Mouse (Mus musculus): Measurements from ENCODE around the gene Bik.

The Bik gene

DNA sequence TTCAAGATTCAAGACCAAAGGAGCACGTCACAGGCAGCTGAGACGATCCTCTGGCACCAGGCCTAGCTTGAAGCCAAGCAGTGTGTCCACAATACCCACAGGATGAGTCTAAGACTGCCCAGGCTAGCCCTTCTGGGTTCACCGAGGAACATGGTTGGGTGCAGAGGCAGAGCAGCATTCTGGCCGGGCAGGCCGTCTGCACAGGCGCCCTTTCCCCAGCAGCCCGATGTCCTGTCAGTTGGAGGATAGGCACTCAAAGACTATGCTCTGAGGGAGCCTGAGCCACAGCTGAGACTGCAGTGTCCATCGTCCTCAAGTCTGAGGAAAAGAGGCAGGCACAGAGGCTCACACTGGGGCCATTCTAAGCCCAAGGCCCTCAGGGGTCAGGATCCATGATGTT is 20.5 kb downstream of the Bik start:
- no peak for DNase-seq (ENCODE audit: low read depth)

DNA sequence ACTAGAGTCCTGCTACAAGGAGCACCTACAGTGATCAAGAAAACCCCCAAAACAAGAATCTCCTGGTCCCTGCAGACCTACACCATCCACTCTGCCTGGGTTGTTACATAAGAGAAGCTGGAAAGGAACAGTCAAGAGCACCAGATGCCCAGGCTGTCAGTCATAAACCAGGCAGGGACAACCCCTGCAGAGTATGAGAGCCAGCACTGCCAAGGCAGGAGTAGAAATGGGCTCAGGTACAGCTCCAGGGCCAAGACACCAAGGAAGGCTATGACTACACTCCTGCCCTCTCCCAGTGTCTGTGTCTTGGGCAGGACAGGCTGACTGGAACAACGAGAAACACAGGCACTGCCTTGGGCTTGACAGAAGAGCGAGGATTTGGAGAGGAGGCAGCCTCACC is 23.5 kb downstream of the Bik start:
- no peak for DNase-seq (ENCODE audit: low read depth)

DNA sequence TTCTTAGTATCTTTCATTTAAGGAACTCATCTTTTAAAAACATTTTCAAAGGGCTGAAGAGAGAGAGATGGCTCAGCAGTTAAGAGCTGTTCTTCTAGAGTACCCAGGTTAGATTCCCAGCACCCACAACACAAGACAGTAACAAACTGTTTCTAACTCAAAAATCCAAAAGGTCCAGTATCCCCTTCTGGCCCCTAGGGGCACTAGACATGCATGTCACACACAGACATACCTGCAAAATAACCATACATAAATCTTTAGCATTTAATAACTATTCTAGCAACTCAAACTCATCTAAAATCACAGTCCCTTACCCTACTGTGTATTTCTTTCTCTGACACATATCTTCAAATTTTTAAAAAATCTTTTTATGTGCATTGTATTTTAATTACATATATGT is 27.2 kb downstream of the Bik start:
- peak; percentile 39 for DNase-seq (ENCODE audit: low read depth)

GRCm38 (mm10) chr15:83555161-83555974 is 28.7 kb downstream of the Bik start:
- DNase-seq (ENCODE audit: low read depth): peak; percentile 93

DNA sequence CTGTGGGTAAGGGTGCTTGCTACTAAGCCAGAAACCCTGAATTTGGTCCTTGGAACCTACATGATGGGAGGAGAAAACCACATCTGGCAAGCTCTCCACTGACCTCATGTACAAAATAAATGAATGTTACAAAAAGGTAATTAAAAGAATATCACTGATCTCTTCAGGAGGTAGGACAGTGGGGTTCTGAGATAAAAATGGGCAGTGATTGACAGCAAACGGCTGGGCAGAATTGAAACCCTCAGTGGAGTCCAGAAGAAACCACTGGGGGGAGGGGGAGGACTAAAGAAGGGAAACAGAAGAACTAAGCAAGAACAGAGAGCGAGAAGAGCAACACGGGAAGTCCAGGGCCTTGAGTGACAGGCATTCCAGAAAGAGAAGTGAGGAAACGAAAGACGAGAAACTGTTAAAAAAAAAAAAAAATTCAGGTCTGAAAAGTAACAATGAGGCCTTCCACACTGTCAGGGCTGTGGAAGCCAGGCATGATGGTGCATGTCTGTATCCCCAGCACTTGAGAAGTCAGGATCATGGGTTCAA is 34.3 kb downstream of the Bik start:
- DNase-seq (ENCODE audit: low read depth): no peak

- peak; percentile 98 for DNase-seq (ENCODE audit: low read depth)
These were observed 36.1 kb downstream of the Bik start for GRCm38 (mm10) chr15:83562626-83563270.

DNA sequence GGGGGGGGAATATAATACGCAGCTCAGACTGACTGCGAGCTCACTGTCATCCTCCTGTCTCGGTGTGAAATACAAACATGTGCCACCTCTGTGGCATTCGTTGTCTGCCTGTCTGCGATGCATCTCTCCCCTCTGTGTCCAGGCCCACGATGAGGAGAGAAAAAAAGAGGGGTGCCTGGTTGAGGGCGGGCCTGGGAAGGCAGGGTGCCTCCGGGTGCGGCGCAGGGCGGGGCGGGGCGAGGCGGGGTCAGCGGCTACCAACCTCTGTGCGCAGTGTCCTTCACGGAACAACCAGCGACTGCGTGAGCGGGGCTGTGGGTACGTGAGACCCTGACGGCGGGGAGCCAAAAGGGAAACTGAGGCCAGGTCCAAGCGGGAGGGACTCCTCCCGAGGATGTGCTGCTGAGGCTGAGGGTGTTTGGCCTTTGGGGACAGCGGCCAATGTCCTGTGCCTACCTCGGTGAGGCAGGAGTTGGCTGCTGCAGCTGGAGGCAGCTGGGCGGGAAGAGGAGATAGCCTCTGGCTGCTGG is 36.7 kb downstream of the Bik start, which contains the start of the genes Tspo and Mcat:
Tspo (plus strand) TSS at position 266 of the 530 bp plus-strand sequence.
Mcat (minus strand) TSS at position 461 of the 530 bp plus-strand sequence.
- peak; percentile 61 for DNase-seq (ENCODE audit: low read depth)

DNA sequence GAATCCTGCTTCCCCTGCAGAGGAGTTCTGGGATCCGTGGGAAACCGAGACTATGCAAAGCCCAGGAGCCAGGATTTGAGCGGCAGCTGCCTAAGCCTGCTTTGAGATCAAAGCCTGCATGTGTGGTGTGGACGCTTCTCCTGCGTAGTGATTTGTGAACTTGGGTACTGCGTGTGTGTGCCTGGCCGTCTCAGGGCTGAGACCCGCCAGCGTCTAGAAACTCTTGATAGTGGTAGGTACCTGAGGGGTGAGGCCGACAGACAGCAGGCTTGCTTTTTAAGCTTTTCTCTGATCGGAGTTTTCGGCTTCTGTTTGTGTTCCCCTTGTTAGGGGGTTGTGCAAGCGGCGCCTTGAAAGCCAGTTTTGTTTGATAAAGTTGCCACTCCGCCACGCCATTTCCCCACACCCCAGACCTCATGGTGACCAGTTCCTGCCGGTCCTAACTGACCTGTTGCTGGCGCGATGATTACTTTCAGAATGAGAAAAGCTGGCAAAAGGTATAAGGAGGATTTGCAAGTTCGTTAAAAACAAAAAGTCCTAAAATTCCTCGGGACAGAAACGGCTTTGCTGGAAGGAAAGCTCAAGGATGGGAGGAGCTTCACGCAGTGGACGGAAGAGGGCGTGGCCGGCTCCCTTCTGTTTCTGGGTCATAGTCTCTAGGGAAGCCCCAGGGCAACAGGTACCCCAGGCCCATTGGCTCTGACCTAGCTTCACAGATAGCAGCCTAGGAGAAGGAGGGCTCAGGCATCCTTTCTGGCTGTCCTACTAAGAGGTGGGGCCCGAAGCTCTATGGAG is 37.4 kb downstream of the Bik start:
- peak; percentile 78 for DNase-seq (ENCODE audit: low read depth)

GRCm38 (mm10) chr15:83565434-83565833 is 38.8 kb downstream of the Bik start:
- peak; percentile 89 for DNase-seq (ENCODE audit: low read depth)

DNA sequence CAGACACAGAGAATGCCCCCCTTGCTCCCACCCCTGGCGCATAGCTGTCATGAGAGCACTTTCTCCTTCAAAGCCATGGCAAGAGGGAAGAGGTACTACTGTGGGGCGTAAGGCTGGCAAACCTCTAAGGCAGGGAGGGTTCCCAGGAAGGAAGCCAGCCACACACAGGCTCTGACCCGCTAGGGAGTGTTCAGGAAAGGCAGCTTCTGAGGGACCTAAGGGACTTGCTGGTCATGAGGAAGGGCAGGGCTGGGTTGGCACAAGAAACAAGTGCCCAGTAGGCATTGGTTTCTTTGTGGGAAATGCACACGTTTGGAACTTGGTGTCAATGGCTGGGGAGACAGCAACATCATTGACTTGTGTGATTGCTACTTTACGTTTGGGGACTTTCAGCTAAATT is 39.3 kb downstream of the Bik start:
- no peak for DNase-seq (ENCODE audit: low read depth)

DNA sequence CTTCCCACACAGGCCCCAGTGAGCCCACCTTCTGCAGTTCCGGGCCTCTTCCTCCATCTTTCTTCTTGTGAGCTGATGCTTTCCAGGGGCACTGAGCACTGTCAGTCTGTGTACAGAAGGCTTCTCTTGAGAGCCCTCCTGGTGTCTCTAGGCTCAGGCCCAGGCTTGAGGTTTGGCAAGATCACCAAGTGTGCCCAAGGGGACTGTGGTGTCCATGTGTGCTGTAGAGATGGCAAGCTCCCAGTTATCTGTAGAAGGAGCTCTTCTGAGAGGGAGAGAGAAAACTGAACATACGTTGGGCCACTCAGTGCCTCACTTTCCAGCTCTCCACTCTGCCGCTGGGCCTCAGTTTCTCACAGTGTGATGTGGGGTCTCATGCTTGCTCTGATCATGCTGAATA is 41.1 kb downstream of the Bik start:
- peak; percentile 65 for DNase-seq (ENCODE audit: low read depth)

DNA sequence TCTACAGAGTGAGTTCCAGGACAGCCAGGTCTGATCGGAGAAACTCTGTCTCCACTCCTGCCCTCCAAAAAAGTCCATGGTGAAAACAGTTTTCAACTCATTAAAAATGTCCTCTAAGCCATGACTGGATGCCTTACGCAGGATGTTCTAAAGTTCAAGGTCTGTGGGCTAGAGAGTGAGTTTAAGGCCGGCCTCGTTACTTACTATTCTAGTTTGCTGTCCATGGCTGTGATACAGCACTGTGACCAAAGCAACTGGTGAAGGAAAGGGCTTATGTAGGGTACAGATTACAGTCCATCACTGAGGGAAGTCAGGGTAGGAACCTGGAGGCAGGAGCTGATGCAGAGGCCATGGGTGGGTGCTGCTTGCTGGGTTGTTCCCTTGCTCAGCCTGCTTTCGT is 41.9 kb downstream of the Bik start:
- DNase-seq (ENCODE audit: low read depth): no peak

DNA sequence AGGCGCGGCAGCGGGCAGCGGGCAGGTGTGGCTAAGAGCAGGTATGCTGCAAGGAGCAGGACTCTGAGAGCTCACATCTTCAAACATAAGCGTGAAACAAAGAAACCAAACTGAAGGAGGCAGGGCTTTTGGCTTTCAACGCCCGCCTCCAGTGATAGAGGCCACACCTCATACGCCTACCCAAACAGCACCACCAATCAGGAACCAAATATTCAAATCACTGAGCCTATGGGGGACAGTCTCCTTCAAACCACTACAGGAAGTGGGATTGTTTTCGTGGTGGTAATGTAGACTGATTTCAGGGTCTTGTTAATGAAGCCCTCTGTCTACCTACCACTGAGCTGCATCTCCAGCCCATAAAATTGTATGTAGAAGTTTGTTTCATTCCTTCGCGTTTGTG is 43.0 kb downstream of the Bik start:
- DNase-seq (ENCODE audit: low read depth): no peak

GRCm38 (mm10) chr15:83570641-83571040 is 44.0 kb downstream of the Bik start:
- no peak for DNase-seq (ENCODE audit: low read depth)

- DNase-seq (ENCODE audit: low read depth): peak; percentile 77
These were observed 45.0 kb downstream of the Bik start for GRCm38 (mm10) chr15:83571636-83572035.

GRCm38 (mm10) chr15:83572132-83572531 is 45.5 kb downstream of the Bik start:
- DNase-seq (ENCODE audit: low read depth): no peak

GRCm38 (mm10) chr15:83573606-83574005 is 46.9 kb downstream of the Bik start:
- DNase-seq (ENCODE audit: low read depth): no peak

DNA sequence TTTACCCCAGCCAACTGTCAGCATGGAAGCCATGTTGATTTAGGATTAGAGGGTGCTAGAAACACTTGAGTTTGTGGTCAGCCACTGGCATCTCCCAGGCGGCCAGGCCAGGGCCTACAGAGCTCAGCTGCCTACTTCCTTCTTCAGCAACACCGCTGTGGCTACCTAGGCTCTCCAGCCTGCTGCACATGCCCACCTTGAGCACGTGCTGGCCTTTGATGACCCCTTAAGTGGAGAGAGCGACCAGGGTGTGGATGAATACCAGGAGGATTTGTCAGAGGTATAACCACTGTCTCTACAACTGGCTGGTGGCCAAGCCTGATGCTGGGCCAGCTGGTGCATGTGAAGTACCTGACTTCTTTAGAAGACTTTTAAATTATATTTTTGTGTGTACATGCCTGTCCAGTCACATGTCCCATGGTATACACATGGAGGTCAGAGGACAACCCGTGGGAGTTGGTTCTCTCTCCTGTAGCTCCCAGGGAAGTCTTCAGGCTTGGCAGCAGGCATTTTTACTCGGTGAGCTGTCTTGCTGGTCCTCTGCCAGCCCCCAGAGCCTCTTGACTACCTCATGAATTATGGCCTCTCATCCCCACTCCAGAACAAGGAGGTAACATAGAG is 48.2 kb downstream of the Bik start:
- peak; percentile 96 for DNase-seq (ENCODE audit: low read depth)

DNA sequence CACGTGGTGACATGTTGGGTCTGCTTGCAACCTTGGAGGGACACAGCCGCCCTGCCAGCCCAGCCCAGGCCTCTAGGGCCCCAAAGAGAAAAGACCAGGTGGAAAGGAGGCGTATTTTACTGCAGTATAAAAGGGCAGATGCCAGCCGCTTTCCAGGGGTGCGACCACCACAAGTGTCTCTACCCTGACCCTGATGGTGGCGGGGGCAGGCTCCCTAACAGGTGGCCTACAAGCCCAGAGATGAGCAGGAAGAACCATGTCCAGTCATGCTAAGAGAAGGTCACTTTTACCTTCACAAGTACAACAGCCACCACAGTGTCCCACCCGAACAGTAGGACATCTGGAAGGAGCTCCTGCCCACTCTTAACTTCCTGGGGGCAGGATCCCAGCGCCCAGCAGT is 48.9 kb downstream of the Bik start:
- DNase-seq (ENCODE audit: low read depth): no peak

- no peak for DNase-seq (ENCODE audit: low read depth)
These were observed 50.0 kb downstream of the Bik start for GRCm38 (mm10) chr15:83576651-83577050.

DNA sequence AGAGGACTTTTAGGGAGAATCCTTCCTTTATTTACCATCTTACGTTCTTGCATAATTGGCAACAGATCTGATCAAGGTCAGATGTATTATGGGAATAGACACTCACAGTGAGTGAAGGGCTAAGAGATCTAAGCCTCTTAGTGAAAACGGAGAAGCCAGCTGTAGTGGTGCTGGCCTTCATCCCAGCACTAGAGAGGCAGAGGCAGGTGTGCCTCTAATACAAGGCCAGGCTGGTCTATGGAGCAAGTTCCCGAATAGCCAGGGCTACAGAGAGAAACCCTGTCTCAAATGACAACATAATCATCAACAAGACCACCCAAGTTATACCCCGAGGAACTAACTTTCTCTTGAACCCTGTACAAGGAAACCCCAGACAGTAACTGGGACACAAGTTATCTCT is 56.3 kb downstream of the Bik start:
- DNase-seq (ENCODE audit: low read depth): no peak
